Mouse (Mus musculus) heart, adult 9 months (tissue): ENCODE measurements around the gene Ubr1.
"Not testable (repeated sequence)": the region's sequence is repeated elsewhere in the genome, so short reads cannot be mapped to it uniquely, and the experiment has no call there.

Experiments
- DNase-seq, 2 experiments: peaks; one replicate each; pipeline ENCODE4 v3.0.0; 2022; ENCODE audit warnings: low spot score in 2 of 2

Ubr1 gene

GRCm38 (mm10) chr2:120970559-120971080 lies at the start of gene Ubr1:
Ubr1 (minus strand) TSS chr2:120970715.
- DNase-seq, result peak; percentile 89 to 92

DNA sequence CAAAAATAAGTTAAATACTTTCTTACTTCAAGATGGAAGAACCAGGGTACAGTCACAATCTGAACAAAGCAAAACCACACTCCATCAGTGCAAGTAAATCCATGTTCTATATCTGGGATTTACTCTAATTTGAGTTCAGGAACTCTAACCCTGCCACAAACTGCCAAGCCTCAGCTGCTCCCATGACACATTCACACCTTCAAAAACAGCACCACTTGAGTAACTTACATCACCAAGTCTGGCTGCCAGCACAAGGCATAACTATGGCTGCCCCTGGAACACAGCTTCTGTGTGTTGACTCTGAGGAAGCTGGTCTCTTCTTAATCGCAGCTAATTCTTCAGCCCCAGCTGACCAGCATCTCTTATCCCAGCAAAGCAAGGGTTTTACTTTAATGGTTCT lies 46.6 kb upstream of the Ubr1 start:
- DNase-seq, result peak; percentile 19 to 23

GRCm38 (mm10) chr2:121016226-121016625 lies 45.7 kb upstream of the Ubr1 start:
- DNase-seq, result no peak

DNA sequence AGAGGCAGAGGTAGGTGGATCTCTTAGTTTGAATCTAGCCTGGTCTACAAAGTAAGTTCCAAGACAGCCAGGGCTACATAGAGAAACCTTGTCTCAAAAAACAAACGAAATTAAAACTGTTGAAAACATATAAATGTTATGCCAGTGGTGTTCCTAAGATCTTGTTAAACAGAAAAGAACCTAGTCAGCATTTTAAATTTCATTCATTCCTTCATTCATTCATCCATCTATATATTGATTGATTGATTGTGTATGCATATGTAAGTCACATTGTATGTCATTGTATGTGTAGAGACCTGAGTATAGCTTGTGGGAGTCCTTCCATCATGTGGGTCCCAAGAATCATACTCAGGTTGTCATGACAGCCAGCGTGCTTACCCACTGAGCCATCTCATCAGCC lies 45.0 kb upstream of the Ubr1 start:
- no peak for DNase-seq

GRCm38 (mm10) chr2:121012676-121013075 lies 42.2 kb upstream of the Ubr1 start:
- DNase-seq, result no peak

GRCm38 (mm10) chr2:121009071-121009677 lies 38.7 kb upstream of the Ubr1 start:
- no peak for DNase-seq

DNA sequence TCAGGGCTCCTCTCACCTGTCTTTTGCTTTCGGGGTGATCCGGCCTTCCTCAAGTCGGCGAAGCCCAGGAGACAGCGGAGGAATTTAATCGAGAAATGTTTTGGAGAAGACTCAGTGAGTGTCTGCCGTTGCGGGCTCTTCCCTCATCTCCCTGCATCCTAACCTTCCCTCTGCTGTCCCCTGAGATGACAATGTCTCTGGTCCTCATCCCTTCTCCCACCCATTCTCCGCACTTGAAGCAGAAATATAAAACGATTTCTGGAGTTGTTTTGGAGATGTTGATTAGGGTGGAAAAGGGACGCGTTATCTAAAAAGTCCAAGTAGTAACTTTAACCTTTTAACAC lies 38.1 kb upstream of the Ubr1 start:
- no peak for DNase-seq

GRCm38 (mm10) chr2:121007925-121008663 lies 37.6 kb upstream of the Ubr1 start, which contains the start of gene Ccndbp1:
Ccndbp1 (plus strand) TSS chr2:121008403.
- DNase-seq, result peak; percentile 89 to 92

- no peak for DNase-seq
Measured at GRCm38 (mm10) chr2:121006986-121007385, 36.5 kb upstream of the Ubr1 start.

DNA sequence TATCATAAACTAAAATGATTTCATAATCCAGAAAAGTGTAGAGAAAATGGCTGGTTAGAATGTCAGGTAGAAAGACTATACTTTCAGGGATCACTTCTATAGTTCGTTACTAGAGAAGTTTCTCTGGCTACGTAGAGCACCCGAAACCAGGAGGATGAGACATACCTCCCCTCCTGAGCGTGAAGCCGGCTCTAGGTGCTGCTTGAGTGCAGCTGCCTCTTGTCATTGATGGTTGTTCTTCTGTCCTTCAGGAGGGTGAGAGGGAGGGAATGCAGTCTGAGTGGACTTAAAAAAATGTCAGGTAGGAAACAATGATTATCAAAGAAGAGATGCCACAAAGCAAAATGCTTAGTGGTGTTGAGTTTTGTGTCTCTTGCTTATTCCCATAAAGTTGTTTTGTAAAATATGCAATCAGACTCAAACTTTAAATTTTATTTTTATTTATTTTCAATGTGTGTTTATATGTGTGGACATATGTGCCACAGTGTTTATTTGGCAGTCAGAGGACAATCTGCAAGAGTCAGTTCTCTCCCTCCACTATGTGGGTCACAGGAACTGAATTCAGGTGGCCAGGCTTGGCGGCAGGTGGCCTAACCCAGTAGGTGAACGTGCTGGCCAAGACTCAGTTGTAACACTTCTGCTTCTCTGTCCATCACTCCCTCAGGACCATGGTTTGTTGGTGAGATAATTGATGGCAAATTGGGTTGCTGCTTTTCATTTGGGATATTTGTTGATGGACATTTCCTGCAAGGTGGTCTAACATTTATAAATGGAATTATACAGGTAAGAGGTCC lies 33.7 kb upstream of the Ubr1 start:
- no peak for DNase-seq

DNA sequence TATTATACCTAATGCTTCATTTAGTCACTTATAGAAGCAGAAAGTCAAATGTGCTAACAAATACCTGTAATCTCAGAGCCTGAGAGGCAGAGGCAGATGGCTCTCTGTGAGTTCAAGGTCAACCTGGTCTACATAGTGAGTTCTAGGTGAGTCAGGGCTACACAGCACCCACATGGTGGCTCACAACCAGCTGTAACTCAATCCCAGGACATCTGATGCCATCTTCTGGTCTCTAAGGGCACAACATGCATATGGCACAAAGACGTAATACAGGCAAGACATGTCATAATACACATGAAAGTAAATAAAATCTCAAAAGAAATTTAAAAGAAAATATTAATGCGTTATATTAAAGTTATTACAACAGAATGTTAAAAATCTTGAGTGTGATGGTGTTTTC lies 33.1 kb upstream of the Ubr1 start:
- DNase-seq, result no peak

- DNase-seq, result no peak
Measured at GRCm38 (mm10) chr2:120998863-120999262, 28.3 kb upstream of the Ubr1 start.

DNA sequence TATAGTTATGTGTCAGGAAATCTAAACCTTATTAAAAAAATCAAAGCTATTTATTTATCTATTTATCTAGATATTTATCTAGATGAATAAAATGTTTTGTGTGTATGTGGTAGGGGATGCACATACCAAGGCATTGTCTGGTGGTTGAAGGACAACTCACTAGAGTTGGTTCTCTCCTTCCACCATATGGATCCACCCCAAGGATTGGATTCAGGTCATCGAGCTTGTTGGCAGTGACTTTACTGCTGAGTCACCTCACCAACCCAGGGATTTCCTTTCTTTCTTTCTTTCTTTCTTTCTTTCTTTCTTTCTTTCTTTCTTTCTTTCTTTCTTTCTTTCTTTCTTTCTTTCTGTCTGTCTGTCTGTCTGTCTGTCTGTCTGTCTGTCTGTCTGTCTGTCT lies 26.1 kb upstream of the Ubr1 start:
- DNase-seq, result not testable (repeated sequence)

- DNase-seq, result no peak
Measured at GRCm38 (mm10) chr2:120991196-120991595, 20.7 kb upstream of the Ubr1 start.

DNA sequence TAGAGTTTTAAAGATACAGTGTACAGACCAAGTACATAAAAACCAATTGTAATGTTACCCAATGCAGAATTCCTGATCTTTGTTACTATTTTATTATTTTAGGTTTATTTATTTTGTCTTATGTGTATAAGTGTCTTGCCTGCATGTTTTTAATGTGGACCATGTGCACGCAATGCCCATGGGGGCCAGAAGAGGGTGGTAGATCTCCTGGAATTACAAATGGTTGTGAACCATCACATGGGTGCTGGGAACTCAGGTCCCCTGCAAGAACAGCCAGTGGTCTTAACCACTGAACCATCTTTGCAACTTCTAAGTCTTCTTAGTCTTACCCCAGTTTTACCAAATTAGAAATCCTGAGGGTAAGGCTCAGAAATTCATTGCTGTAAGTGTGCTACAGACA lies 14.7 kb upstream of the Ubr1 start:
- no peak for DNase-seq

GRCm38 (mm10) chr2:120983611-120984010 lies 13.1 kb upstream of the Ubr1 start:
- no peak for DNase-seq

GRCm38 (mm10) chr2:120980861-120981260 lies 10.3 kb upstream of the Ubr1 start:
- DNase-seq, result no peak

- DNase-seq, result no peak
Measured at GRCm38 (mm10) chr2:120979819-120980218, 9.3 kb upstream of the Ubr1 start.

DNA sequence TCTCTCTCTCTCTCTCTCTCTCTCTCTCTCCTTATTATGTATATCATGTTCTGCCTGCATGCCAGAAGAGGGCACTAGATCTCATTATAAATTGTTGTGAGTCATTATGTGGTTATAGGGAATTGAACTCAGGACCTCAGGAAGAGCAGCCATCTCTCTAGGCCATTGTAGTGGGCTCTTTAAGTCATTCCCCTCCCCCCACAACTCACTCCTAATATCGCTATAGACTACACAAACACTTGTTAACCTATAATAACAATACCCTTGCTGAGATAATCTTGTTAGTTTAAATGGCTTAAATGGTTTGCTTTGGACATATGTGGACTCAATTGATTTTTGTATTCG lies 8.2 kb upstream of the Ubr1 start:
- no peak for DNase-seq

- no peak for DNase-seq
Measured at GRCm38 (mm10) chr2:120977926-120978692, 7.6 kb upstream of the Ubr1 start.

GRCm38 (mm10) chr2:120976990-120977925 lies 6.7 kb upstream of the Ubr1 start, which contains the start of gene Tmem62:
Tmem62 (plus strand) TSS chr2:120977017.
- DNase-seq, result peak; percentile 65 to 66
